ENCODE assay signal across 12 mouse cellular contexts in genomic region chr2:26508661-26509060, GRCm38 (mm10). TPM values are rescaled to one million over a fixed set of nuclear protein-coding genes. Genes with fewer than 3 reads are reported as not detected.
DNase-seq lines count a peak whose midpoint lies in the region; ATAC-seq and TF ChIP-seq lines count a peak whose summit lies in the region.
"Had no signal": no experiment of that assay in that cellular context is flagged by ENCODE, and none has a peak within 500 bp of the region (broad histone marks: within the 10 kb centered on the region; RNA-seq: fewer than 3 reads in every experiment).

No protein-coding gene starts in this region.

- WGBS in kidney, embryonic 16.5 days = 61% methylated on average over 5 of the region's 5 CpGs
- WGBS in kidney, adult 2 months = 61% methylated on average over 5 of the region's 5 CpGs
- 70% methylated on average over 5 of the region's 5 CpGs for WGBS in embryonic facial prominence, embryonic 10.5 days
- 75% methylated on average over 5 of the region's 5 CpGs for WGBS in limb, embryonic 10.5 days

- peak overlapping the region; percentile 97 for H3K27ac ChIP-seq in kidney, embryonic 16.5 days (ENCODE audit: low read length)
- H3K27ac ChIP-seq in kidney, adult 2 months (ENCODE audit: insufficient read depth, low read depth, low read length) = no peak overlapping the region
- H3K27ac ChIP-seq in embryonic facial prominence, embryonic 10.5 days (replicated peaks) = peak overlapping the region; percentile 90
- peak overlapping the region; percentile 88 for H3K27ac ChIP-seq in limb, embryonic 10.5 days
- no peak overlapping the region for H3K27ac ChIP-seq in layer of hippocampus, adult 2 months

- 0 out of 2 replicates have a peak overlapping the region, but pooled peaks have one; percentile 4 for H3K9ac ChIP-seq in kidney, embryonic 16.5 days (replicated peaks; ENCODE audit: low read length)
- H3K9ac ChIP-seq: forebrain, postnatal 0 days had no signal

- peak overlapping the region; percentile 11; the same call in 1 of the 2 replicates for H3K4me2 ChIP-seq in kidney, embryonic 16.5 days (replicated peaks; ENCODE audit: low read depth, low read length)

- TF ChIP-seq CTCF in kidney, adult 2 months (conservative IDR thresholded peaks at IDR 0.05; ENCODE audit: insufficient read depth, insufficient read length, low read depth, low read length) = no peak
- no peak for TF ChIP-seq CTCF in layer of hippocampus, adult 2 months (conservative IDR thresholded peaks at IDR 0.05)

- no peaks in the 10 kb centered on the region for H3K27me3 ChIP-seq in kidney, embryonic 16.5 days (ENCODE audit: insufficient read depth, low read length)
- H3K27me3 ChIP-seq in kidney, adult 2 months (replicated peaks; ENCODE audit: control insufficient read depth, insufficient read depth, low read length) = no peaks in the 10 kb centered on the region
- H3K27me3 ChIP-seq in embryonic facial prominence, embryonic 10.5 days (replicated peaks; ENCODE audit: low read depth, poor library complexity, severe bottlenecking) = peaks cover 29% of the 10 kb centered on the region
- H3K27me3 ChIP-seq in limb, embryonic 10.5 days (ENCODE audit: low read depth, poor library complexity, severe bottlenecking) = peaks cover 22% of the 10 kb centered on the region

- H3K4me3 ChIP-seq in kidney, embryonic 16.5 days (ENCODE audit: low read length) = no peak overlapping the region
- no peak overlapping the region for H3K4me3 ChIP-seq in kidney, adult 2 months (ENCODE audit: insufficient read depth, low read depth, low read length)
- H3K4me3 ChIP-seq in embryonic facial prominence, embryonic 10.5 days = peak overlapping the region; percentile 36; the same call in 1 of the 2 replicates
- H3K4me3 ChIP-seq in limb, embryonic 10.5 days = no peak overlapping the region
- no peak overlapping the region for H3K4me3 ChIP-seq in layer of hippocampus, adult 2 months
- H3K4me3 ChIP-seq: megakaryocyte, embryonic 14.5 days had no signal

- H3K4me1 ChIP-seq in kidney, embryonic 16.5 days (ENCODE audit: insufficient read depth, low read length) = peaks cover 46% of the 10 kb centered on the region
- H3K4me1 ChIP-seq in kidney, adult 2 months (ENCODE audit: control insufficient read depth, insufficient read depth, low read length) = peaks cover 14% of the 10 kb centered on the region
- peaks cover 68% of the 10 kb centered on the region for H3K4me1 ChIP-seq in embryonic facial prominence, embryonic 10.5 days
- H3K4me1 ChIP-seq in limb, embryonic 10.5 days = peaks cover 52% of the 10 kb centered on the region

- no peaks in the 10 kb centered on the region for H3K36me3 ChIP-seq in kidney, embryonic 16.5 days (ENCODE audit: insufficient read depth, low read length)
- no peaks in the 10 kb centered on the region for H3K36me3 ChIP-seq in kidney, adult 2 months (ENCODE audit: control insufficient read depth, insufficient read depth, low read length)
- H3K36me3 ChIP-seq in embryonic facial prominence, embryonic 10.5 days (replicated peaks) = no peaks in the 10 kb centered on the region
- H3K36me3 ChIP-seq in limb, embryonic 10.5 days = no peaks in the 10 kb centered on the region

- no peak for ATAC-seq in kidney, embryonic 16.5 days (ENCODE audit: low FRiP score, low TSS enrichment)
- ATAC-seq: forebrain, postnatal 0 days had no signal

- peak; percentile 9 for DNase-seq in gastrocnemius, postnatal 10 days
- no peak for DNase-seq in gastrocnemius, postnatal 25 days
- no peak for DNase-seq in kidney, adult 2 months
- no peak for DNase-seq in embryonic facial prominence, embryonic 10.5 days (ENCODE audit: low spot score)
- peak; percentile 35 for DNase-seq in limb, embryonic 10.5 days (ENCODE audit: low spot score)
- DNase-seq in layer of hippocampus, adult 2 months (ENCODE audit: low spot score in 2 of 2) = no peak
- no peak for DNase-seq in cerebellum, adult 18-20 months
- DNase-seq: cerebellum, postnatal 25 days; forebrain, postnatal 0 days; right cerebral cortex, postnatal 25 days had no signal

- no peaks in the 10 kb centered on the region for H3K9me3 ChIP-seq in kidney, embryonic 16.5 days (ENCODE audit: low read length)
- no peaks in the 10 kb centered on the region for H3K9me3 ChIP-seq in embryonic facial prominence, embryonic 10.5 days
- H3K9me3 ChIP-seq in limb, embryonic 10.5 days (replicated peaks) = no peaks in the 10 kb centered on the region
- H3K9me3 ChIP-seq: megakaryocyte, embryonic 14.5 days had no signal

- no peak for TF ChIP-seq POLR2A in kidney, adult 2 months (IDR thresholded peaks at IDR 0.05; ENCODE audit: low read depth, low read length)

RNA-seq across cellular contexts. Expression of gene Notch1, which starts 7.8 kb away (rescaled TPM):
- 10 to 100 TPM; 22.5 to 33.5 TPM for total RNA-seq in gastrocnemius, postnatal 10 days (2021)
- 1 to 10 TPM; 7.0 to 9.2 TPM for total RNA-seq in gastrocnemius, postnatal 25 days (2021)
- 23.7 and 27.0 TPM in 2 replicates for polyA plus RNA-seq in kidney, embryonic 16.5 days (2015; fragmentation: Nextera tagmentation; extraction: Ambion mirVana)
- polyA plus RNA-seq in kidney, adult 2 months (2012; rRNA removed) = 16.1 and 17.7 TPM in 2 replicates
- polyA plus RNA-seq in embryonic facial prominence, embryonic 10.5 days (2016; fragmentation: Nextera tagmentation; extraction: Ambion mirVana) = 17.1 and 20.3 TPM in 2 replicates
- polyA plus RNA-seq in limb, embryonic 10.5 days (2016; fragmentation: Nextera tagmentation; extraction: Ambion mirVana) = 8.5 and 11.8 TPM in 2 replicates
- total RNA-seq in layer of hippocampus, adult 2 months (2021) = 10 to 100 TPM; 32.7 to 35.7 TPM

Comparison
In these comparisons a context has a peak if more than half of its experiments do, and no peak if none do; other contexts are left out.
1. DNase-seq: peak in gastrocnemius, postnatal 10 days (single experiment) and limb, embryonic 10.5 days (single experiment); none in gastrocnemius, postnatal 25 days (single experiment), kidney, adult 2 months (single experiment), embryonic facial prominence, embryonic 10.5 days (single experiment), layer of hippocampus, adult 2 months (0 of 2) and cerebellum, adult 18-20 months (0 of 2).
2. H3K27ac ChIP-seq: peak in kidney, embryonic 16.5 days (single experiment), embryonic facial prominence, embryonic 10.5 days (single experiment) and limb, embryonic 10.5 days (single experiment); none in kidney, adult 2 months (single experiment) and layer of hippocampus, adult 2 months (single experiment).